Mouse (Mus musculus): ENCODE measurements around the gene Mthfd1l.

GRCm38 (mm10) chr10:4135100-4135764 lies 162.3 kb downstream of the Mthfd1l start:
- TF ChIP-seq CTCF (IDR thresholded peaks at IDR 0.05; ENCODE audit: low read depth, low read length) (no peak), POLR2A (IDR thresholded peaks at IDR 0.05; ENCODE audit: insufficient read depth, low read length) (no peak), EP300 (IDR thresholded peaks at IDR 0.05; ENCODE audit: insufficient read depth, low read depth, low read length) (no peak)
